Mouse (Mus musculus): ENCODE data around the gene Peli3.
"Not testable (repeated sequence)": the region's sequence is repeated elsewhere in the genome, so short reads cannot be mapped to it uniquely, and the experiment has no call there.

The Peli3 gene

GRCm38 (mm10) chr19:4942551-4943252 lies at the start of gene Peli3:
Gene Peli3 (minus strand): TSS chr19:4943127.
- DNase-seq (ENCODE audit: low read depth, low spot score) = peak; percentile 81

GRCm38 (mm10) chr19:4992371-4992770 lies 49.4 kb upstream of the Peli3 start:
- peak; percentile 46 for DNase-seq (ENCODE audit: low read depth, low spot score)

GRCm38 (mm10) chr19:4990716-4991115 lies 47.8 kb upstream of the Peli3 start:
- DNase-seq (ENCODE audit: low read depth, low spot score) = peak; percentile 19

GRCm38 (mm10) chr19:4990256-4990625 lies 47.3 kb upstream of the Peli3 start, which contains the start of gene Npas4:
Gene Npas4 (minus strand): TSS chr19:4990316.
- no peak for DNase-seq (ENCODE audit: low read depth, low spot score)

DNA sequence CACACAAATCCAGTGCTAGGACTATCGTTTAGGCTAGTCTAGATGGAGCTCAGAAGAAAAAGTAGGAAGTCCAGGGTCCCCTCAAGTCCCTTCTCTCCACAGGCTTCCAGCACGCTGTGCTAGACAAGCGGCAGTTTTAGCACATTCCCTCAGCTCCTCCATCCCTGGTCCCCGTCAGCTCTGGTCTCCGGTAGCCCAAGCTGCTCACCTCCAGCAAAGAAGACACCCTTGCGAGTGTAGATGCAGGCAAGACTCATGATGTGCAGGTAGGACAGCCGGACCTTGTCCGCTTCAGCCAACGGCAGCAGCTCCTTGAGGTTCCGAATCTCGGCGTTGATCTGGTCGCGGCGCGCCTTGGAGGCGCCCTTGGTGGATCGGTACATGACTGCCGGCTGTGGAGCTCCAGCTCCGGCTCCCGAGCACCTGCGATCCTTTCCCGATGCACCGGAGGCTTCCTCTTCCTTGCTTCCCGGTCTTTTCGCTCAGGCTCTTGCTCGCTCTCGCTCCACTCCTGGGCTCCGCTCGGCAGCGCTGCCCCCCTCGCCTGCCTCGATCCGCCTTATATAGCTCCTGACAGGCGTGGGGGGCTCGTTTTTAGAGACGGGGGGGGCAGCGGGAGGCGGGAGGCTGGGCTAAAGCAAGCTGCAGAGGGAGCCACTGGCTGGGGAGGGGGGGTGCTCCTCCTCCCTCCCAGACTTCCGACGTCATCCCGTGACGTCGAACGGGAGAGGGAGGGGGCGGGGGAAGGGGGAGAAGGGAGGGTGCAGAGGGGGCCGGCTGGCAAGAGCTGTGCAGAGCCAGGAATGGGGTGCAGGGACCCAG lies 46.7 kb upstream of the Peli3 start:
- no peak for DNase-seq (ENCODE audit: low read depth, low spot score)

DNA sequence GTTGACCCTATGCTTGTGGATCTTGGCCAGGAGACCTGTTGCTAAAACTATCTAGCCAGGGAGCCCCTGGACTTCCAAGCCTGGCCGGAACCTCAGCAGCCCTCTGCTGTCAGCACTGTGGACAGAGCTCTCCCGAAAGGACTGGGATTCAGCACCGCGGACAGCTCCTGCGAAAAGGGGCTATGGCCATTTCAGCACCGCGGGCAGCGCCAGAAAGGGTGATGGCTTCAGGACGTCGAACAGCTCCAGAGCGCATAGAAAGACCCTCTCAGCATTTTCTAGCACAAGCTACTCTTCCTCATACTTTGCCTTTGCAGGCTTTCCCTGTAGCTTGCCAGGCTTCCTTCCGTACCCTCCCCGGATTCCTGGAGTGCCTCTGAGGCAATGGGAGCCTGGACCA lies 46.1 kb upstream of the Peli3 start:
- DNase-seq (ENCODE audit: low read depth, low spot score) = peak; percentile 84

- DNase-seq (ENCODE audit: low read depth, low spot score) = peak; percentile 86
Measured at GRCm38 (mm10) chr19:4981767-4982166, 38.8 kb upstream of the Peli3 start.

DNA sequence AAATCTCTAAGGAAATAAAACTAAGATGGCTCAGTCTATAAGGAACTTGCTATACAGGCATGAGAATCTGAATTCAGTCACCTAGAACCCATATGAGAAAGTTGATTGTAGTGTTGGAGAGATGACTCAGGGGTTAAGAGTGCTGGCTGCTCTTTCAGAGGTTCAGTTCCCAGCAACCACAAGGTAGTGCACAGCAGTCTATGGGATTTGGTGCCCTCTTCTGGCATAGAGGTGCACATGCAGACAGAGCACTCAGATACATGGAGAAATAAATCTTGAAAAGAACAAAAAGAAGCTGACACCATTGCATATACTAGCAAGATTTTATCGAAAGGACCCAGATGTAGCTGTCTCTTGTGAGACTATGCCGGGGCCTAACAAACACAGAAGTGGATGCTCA lies 25.3 kb upstream of the Peli3 start:
- DNase-seq (ENCODE audit: low read depth, low spot score) = peak; percentile 62

GRCm38 (mm10) chr19:4961928-4962601 lies 19.1 kb upstream of the Peli3 start, which contains the start of gene Mrpl11:
Gene Mrpl11 (plus strand): TSS chr19:4962147.
- DNase-seq (ENCODE audit: low read depth, low spot score) = peak; percentile 96

DNA sequence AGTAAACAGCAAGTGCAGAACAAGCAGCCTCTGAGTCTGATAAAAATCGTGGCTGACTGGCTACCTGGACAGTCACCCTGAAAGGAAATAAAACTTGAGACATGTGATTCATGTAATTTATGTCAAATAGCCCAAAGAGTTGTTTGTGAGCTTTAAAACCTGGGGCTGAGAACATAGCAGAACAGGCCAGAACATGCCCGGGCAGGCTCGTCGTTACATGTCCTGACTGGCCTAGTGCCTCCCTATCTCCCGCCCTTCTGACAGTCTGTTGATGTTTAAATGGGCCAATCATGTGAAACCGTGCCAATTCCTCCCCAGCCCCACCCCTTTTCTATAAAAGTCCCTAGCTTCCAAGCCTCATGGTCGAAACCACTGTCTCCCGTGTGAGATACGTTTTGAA lies 5.7 kb upstream of the Peli3 start:
- DNase-seq (ENCODE audit: low read depth, low spot score) = not testable (repeated sequence)

- no peak for DNase-seq (ENCODE audit: low read depth, low spot score)
Measured at GRCm38 (mm10) chr19:4945540-4945939, 2.6 kb upstream of the Peli3 start.

GRCm38 (mm10) chr19:4943253-4943588 lies 294 bp upstream of the Peli3 start:
- DNase-seq (ENCODE audit: low read depth, low spot score) = no peak

- no peak for DNase-seq (ENCODE audit: low read depth, low spot score)
Measured at GRCm38 (mm10) chr19:4937444-4938310, 5.2 kb downstream of the Peli3 start.

DNA sequence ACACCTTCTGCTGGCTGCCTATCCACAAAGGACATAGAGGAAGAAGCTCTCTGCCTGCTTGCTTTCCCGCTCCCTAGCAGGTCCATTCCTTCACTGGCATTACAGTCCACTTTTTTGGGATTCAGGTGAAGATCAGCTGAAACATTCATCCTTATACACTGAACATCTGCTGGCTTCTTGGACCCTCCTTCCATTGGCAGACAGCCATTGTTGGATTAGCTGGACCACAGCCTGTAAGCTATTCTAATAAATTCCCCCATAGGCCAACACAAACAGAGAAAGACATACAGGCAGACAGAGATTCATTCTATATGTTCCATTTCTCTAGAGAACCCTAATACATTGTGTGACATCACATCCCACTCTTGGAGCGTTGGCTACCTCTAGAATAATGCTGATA lies 6.0 kb downstream of the Peli3 start:
- no peak for DNase-seq (ENCODE audit: low read depth, low spot score)

- DNase-seq (ENCODE audit: low read depth, low spot score) = no peak
Measured at GRCm38 (mm10) chr19:4928781-4929180, 14.1 kb downstream of the Peli3 start.

DNA sequence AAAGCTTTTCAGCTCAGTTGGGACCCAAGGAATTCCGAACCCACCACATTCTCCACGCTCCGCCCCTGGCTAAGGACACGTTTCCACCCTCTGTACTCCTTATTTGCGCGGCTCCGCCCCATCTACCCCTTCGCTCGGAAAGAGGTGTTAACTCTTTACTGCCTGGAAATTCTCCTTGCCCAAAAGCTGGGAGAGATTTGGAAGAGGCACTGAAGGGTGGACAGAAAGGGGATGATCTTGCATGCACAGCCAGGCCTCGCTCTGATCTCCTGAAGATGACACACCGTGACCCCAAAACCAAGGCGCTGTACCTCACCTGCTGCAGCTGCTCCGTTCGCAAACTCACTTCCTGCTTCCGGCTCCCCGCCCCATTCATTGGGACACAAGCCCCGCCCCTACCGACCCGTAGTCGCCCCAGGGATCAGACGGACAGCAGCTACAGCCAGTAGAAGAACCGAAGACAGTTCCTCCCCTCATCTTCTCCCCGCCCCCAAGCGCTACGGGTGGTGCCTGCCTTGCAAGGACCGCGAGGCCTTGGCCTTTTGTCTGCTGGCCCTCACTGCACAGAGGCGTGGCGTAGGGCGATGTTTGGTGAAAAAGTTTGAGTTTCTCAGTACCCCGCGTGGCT lies 14.9 kb downstream of the Peli3 start, which contains the start of gene Dpp3:
Gene Dpp3, minus strand, starts transcription at position 384 of the 628 bp plus-strand sequence.
- DNase-seq (ENCODE audit: low read depth, low spot score) = peak; percentile 97

- DNase-seq (ENCODE audit: low read depth, low spot score) = no peak
Measured at GRCm38 (mm10) chr19:4925121-4925860, 17.6 kb downstream of the Peli3 start.

- DNase-seq (ENCODE audit: low read depth, low spot score) = no peak
Measured at GRCm38 (mm10) chr19:4919652-4920051, 23.3 kb downstream of the Peli3 start.

DNA sequence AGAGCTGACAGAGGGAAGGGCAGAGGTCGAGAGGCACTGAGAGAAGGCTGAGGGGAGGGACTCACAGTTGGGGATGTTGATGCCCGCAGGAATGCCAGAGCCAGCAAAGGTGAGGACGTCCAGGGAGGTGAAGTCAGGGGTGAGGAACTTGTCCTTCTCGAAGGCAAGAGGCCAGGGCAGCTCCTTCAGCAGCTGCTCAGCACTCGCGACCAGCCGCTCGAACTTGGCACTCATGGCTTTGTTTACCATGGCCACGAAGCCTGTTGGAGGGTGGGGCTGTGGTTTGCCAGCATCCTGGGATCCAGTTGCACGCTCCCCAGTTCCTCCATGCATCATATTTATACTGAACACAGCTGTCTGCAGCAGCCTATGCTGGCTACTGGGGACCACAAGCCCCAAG lies 26.1 kb downstream of the Peli3 start:
- DNase-seq (ENCODE audit: low read depth, low spot score) = no peak

DNA sequence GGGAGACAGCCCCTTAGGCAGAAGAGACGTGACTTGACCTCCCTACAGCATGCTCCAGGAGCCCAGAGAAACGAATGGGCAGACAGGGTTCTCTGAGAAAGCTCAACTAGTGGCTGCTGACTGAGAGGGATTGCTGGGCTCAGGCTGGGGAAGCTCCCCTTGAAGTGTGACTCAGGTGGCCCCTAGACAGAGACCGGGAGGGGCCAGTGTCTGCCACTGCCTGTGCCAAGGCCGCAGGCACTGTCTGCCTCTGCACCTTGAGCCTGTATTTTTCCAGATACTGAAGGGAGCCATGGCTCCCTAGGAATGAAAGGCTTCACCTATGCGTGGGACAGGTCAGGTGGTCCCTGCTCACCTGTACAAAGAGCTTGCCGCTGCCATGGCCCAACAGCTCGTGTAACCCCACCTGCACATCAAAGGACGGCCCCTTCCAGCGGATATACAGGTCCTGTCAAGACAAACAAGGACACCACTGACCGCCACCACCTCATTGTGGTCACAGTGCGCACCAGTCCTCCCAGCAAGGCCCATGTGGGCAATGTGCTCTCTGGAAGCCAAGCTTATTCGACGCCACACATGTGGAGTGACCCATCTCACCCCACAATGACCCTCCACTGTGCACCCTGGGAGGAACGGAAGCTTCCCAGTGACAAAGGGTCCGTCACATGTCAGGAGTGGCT lies 26.9 kb downstream of the Peli3 start:
- DNase-seq (ENCODE audit: low read depth, low spot score) = no peak

All from CD4-positive, CD25-positive, alpha-beta regulatory T cell, adult 2 months (primary cell).